15 mouse cellular contexts compared by ENCODE assay signal in genomic region chr6:31115566-31115965, GRCm38 (mm10).
DNase-seq lines count a peak whose midpoint lies in the region; ATAC-seq and TF ChIP-seq lines count a peak whose summit lies in the region.
"Had no signal": no experiment of that assay in that cellular context is flagged by ENCODE, and none has a peak within 500 bp of the region (broad histone marks: within the 10 kb centered on the region; RNA-seq: fewer than 3 reads in every experiment).

No protein-coding gene starts in this region.

- DNase-seq in heart, postnatal 0 days (ENCODE audit: low spot score): no peak
- DNase-seq in heart, adult 18-20 months: no peak
- DNase-seq in 3T3-L1 (ENCODE audit: low read depth, low spot score): peak; percentile 64
- no peak for DNase-seq in ovary, adult 18-20 months (ENCODE audit: low spot score)
- no peak for DNase-seq in kidney, adult 8-10 months
- DNase-seq: adrenal gland, postnatal 36 days; cerebellum, adult 11-12 months; gastrocnemius, postnatal 10 days; kidney, postnatal 25 days had no signal

- H3K4me1 ChIP-seq in heart, postnatal 0 days (ENCODE audit: control insufficient read depth, insufficient read depth): peaks cover 22% of the 10 kb centered on the region
- H3K4me1 ChIP-seq in liver, embryonic 12.5 days: peaks cover 75% of the 10 kb centered on the region

- no peaks in the 10 kb centered on the region for H3K27me3 ChIP-seq in heart, postnatal 0 days (ENCODE audit: control insufficient read depth, insufficient read depth, low read length)
- H3K27me3 ChIP-seq in liver, embryonic 12.5 days (replicated peaks): no peaks in the 10 kb centered on the region
- H3K27me3 ChIP-seq: forebrain, embryonic 15.5 days; limb, embryonic 15.5 days had no signal

- WGBS in heart, postnatal 0 days: 75% methylated on average over 4 of the region's 4 CpGs
- WGBS in liver, embryonic 12.5 days (ENCODE audit: insufficient replicate concordance): 82% methylated on average over 4 of the region's 4 CpGs

- no peak for TF ChIP-seq CTCF in heart, postnatal 0 days (IDR thresholded peaks at IDR 0.05; ENCODE audit: low read depth)

- no peaks in the 10 kb centered on the region for H3K9me3 ChIP-seq in heart, postnatal 0 days (replicated peaks; ENCODE audit: control insufficient read depth, low read length)
- no peaks in the 10 kb centered on the region for H3K9me3 ChIP-seq in liver, embryonic 12.5 days (replicated peaks)
- H3K9me3 ChIP-seq: forebrain, embryonic 15.5 days; limb, embryonic 15.5 days had no signal

- no peak for TF ChIP-seq EP300 in heart, postnatal 0 days (IDR thresholded peaks at IDR 0.05; ENCODE audit: low read depth)

- H3K4me3 ChIP-seq in heart, postnatal 0 days (ENCODE audit: low read depth, low read length): no peak overlapping the region
- no peak overlapping the region for H3K4me3 ChIP-seq in liver, embryonic 12.5 days
- H3K4me3 ChIP-seq: forebrain, embryonic 15.5 days; limb, embryonic 15.5 days had no signal

- peak overlapping the region; percentile 83 for H3K27ac ChIP-seq in heart, postnatal 0 days (ENCODE audit: low read depth)
- no peak overlapping the region for H3K27ac ChIP-seq in liver, embryonic 12.5 days
- H3K27ac ChIP-seq: forebrain, embryonic 15.5 days; limb, embryonic 15.5 days had no signal

- no peaks in the 10 kb centered on the region for H3K36me3 ChIP-seq in heart, postnatal 0 days (replicated peaks; ENCODE audit: control insufficient read depth, insufficient read depth, low read length)
- peaks cover 20% of the 10 kb centered on the region for H3K36me3 ChIP-seq in liver, embryonic 12.5 days
- H3K36me3 ChIP-seq: forebrain, embryonic 15.5 days; limb, embryonic 15.5 days had no signal

- peak overlapping the region; percentile 44 for H3K4me2 ChIP-seq in heart, postnatal 0 days (ENCODE audit: low read depth, low read length)
- peak overlapping the region; percentile 67 for H3K4me2 ChIP-seq in liver, embryonic 12.5 days
- H3K4me2 ChIP-seq: forebrain, embryonic 15.5 days; limb, embryonic 15.5 days; midbrain, embryonic 11.5 days had no signal

- no peak overlapping the region for H3K9ac ChIP-seq in heart, postnatal 0 days (replicated peaks; ENCODE audit: low read depth, low read length)
- H3K9ac ChIP-seq in liver, embryonic 12.5 days: no peak overlapping the region
- H3K9ac ChIP-seq: forebrain, embryonic 15.5 days; limb, embryonic 15.5 days had no signal

- ATAC-seq in heart, postnatal 0 days (ENCODE audit: insufficient read depth, low read depth): no peak
- ATAC-seq in CD4-positive, CD25-positive, alpha-beta regulatory T cell, adult 4 months: peak; percentile 13
- ATAC-seq in liver, embryonic 12.5 days: no peak
- ATAC-seq: forebrain, embryonic 15.5 days; hindbrain, embryonic 16.5 days had no signal
